Comparison of ENCODE assay signal across 8 mouse cellular contexts in genomic region chr2:73486120-73486601, GRCm38 (mm10). TPM values are rescaled to one million over a fixed set of nuclear protein-coding genes. Genes with fewer than 3 reads are reported as not detected.
DNase-seq lines count a peak whose midpoint lies in the region; ATAC-seq lines count a peak whose summit lies in the region.

No protein-coding gene starts in this region.

- H3K9ac ChIP-seq in heart, embryonic 11.5 days (ENCODE audit: low read depth, low read length), result no peak overlapping the region
- H3K9ac ChIP-seq in embryonic facial prominence, embryonic 15.5 days, result no peak overlapping the region
- H3K9ac ChIP-seq in liver, embryonic 16.5 days (ENCODE audit: low read depth, low read length), result peak overlapping the region; percentile 27
- no peak overlapping the region for H3K9ac ChIP-seq in forebrain, embryonic 11.5 days (ENCODE audit: low read length)

- no peaks in the 10 kb centered on the region for H3K9me3 ChIP-seq in heart, embryonic 11.5 days (replicated peaks; ENCODE audit: control insufficient read depth, low read length)
- no peaks in the 10 kb centered on the region for H3K9me3 ChIP-seq in embryonic facial prominence, embryonic 15.5 days (replicated peaks)
- H3K9me3 ChIP-seq in liver, embryonic 16.5 days (replicated peaks; ENCODE audit: control insufficient read depth, low read length), result no peaks in the 10 kb centered on the region
- no peaks in the 10 kb centered on the region for H3K9me3 ChIP-seq in forebrain, embryonic 11.5 days (ENCODE audit: control insufficient read depth, low read length)

- H3K36me3 ChIP-seq in heart, embryonic 11.5 days (ENCODE audit: control insufficient read depth, insufficient read depth, low read length), result no peaks in the 10 kb centered on the region
- H3K36me3 ChIP-seq in embryonic facial prominence, embryonic 15.5 days, result no peaks in the 10 kb centered on the region
- no peaks in the 10 kb centered on the region for H3K36me3 ChIP-seq in liver, embryonic 16.5 days (ENCODE audit: control insufficient read depth, insufficient read depth)
- H3K36me3 ChIP-seq in splenic B cell, adult 2 months (ENCODE audit: control insufficient read depth, insufficient read depth, low read length, poor library complexity, severe bottlenecking), result no peaks in the 10 kb centered on the region; the same call in 1 of the 2 replicates
- no peaks in the 10 kb centered on the region for H3K36me3 ChIP-seq in forebrain, embryonic 11.5 days (ENCODE audit: control insufficient read depth, insufficient read depth, low read length)

- no peaks in the 10 kb centered on the region for H3K27me3 ChIP-seq in heart, embryonic 11.5 days (ENCODE audit: control insufficient read depth, insufficient read depth, low read length)
- no peaks in the 10 kb centered on the region for H3K27me3 ChIP-seq in embryonic facial prominence, embryonic 15.5 days
- H3K27me3 ChIP-seq in liver, embryonic 16.5 days (ENCODE audit: control insufficient read depth, insufficient read depth, low read depth, low read length), result no peaks in the 10 kb centered on the region
- H3K27me3 ChIP-seq in splenic B cell, adult 2 months (ENCODE audit: control insufficient read depth, insufficient read depth, low read length, poor library complexity, severe bottlenecking), result no peaks in the 10 kb centered on the region
- no peaks in the 10 kb centered on the region for H3K27me3 ChIP-seq in forebrain, embryonic 11.5 days (ENCODE audit: control insufficient read depth, insufficient read depth, low read length)

- no peak for ATAC-seq in heart, embryonic 11.5 days (replicated peaks; ENCODE audit: insufficient number of reproducible peaks, low FRiP score, low TSS enrichment)
- ATAC-seq in embryonic facial prominence, embryonic 15.5 days (ENCODE audit: insufficient number of reproducible peaks, low FRiP score, low TSS enrichment, low read depth), result no peak
- ATAC-seq in liver, embryonic 16.5 days (ENCODE audit: low read depth), result peak; percentile 41; the same call in 1 of the 2 replicates
- ATAC-seq in forebrain, embryonic 11.5 days (replicated peaks; ENCODE audit: low FRiP score), result no peak

- intact Hi-C loops in heart, postnatal 14 days (cut with DNase I), result no loop called here

- no peak overlapping the region for H3K4me3 ChIP-seq in heart, embryonic 11.5 days (ENCODE audit: low read depth, low read length)
- peak overlapping the region; percentile 32; the same call in 1 of the 2 replicates for H3K4me3 ChIP-seq in embryonic facial prominence, embryonic 15.5 days (replicated peaks)
- peak overlapping the region; percentile 67 for H3K4me3 ChIP-seq in liver, embryonic 16.5 days (ENCODE audit: low read depth, low read length)
- H3K4me3 ChIP-seq in forebrain, embryonic 11.5 days (ENCODE audit: low read depth, low read length), result no peak overlapping the region

- peaks cover 10% of the 10 kb centered on the region; the same call in 1 of the 2 replicates for H3K4me1 ChIP-seq in heart, embryonic 11.5 days (ENCODE audit: control insufficient read depth, insufficient read depth, low read length)
- peaks cover 77% of the 10 kb centered on the region for H3K4me1 ChIP-seq in embryonic facial prominence, embryonic 15.5 days
- peaks cover 25% of the 10 kb centered on the region for H3K4me1 ChIP-seq in liver, embryonic 16.5 days (ENCODE audit: control insufficient read depth, low read depth, low read length)
- no peaks in the 10 kb centered on the region for H3K4me1 ChIP-seq in forebrain, embryonic 11.5 days (replicated peaks; ENCODE audit: control insufficient read depth, insufficient read depth, low read length)

- peak overlapping the region; percentile 45; the same call in 1 of the 2 replicates for H3K4me2 ChIP-seq in heart, embryonic 11.5 days
- H3K4me2 ChIP-seq in embryonic facial prominence, embryonic 15.5 days (replicated peaks), result peak overlapping the region; percentile 45; the same call in 1 of the 2 replicates
- H3K4me2 ChIP-seq in liver, embryonic 16.5 days (ENCODE audit: low read depth, low read length), result peak overlapping the region; percentile 82
- H3K4me2 ChIP-seq in forebrain, embryonic 11.5 days (ENCODE audit: low read depth, low read length, severe bottlenecking), result no peak overlapping the region

- 69% methylated on average over 8 of the region's 8 CpGs for WGBS in heart, embryonic 11.5 days (ENCODE audit: insufficient replicate concordance)
- 51% methylated on average over 8 of the region's 8 CpGs for WGBS in embryonic facial prominence, embryonic 15.5 days
- 15% methylated on average over 8 of the region's 8 CpGs for WGBS in liver, embryonic 16.5 days (ENCODE audit: insufficient replicate concordance)
- WGBS in forebrain, embryonic 11.5 days, result 86% methylated on average over 8 of the region's 8 CpGs

- no peak for DNase-seq in heart, postnatal 14 days
- DNase-seq in splenic B cell, adult 2 months (ENCODE audit: low read depth, low spot score), result peak; percentile 83
- no peak for DNase-seq in adrenal gland, postnatal 14 days
- DNase-seq in frontal cortex, postnatal 10 days (ENCODE audit: low spot score in 2 of 2), result no peak
- DNase-seq in forebrain, embryonic 11.5 days (ENCODE audit: low spot score), result no peak

- H3K27ac ChIP-seq in heart, embryonic 11.5 days (ENCODE audit: low read depth, low read length), result peak overlapping the region; percentile 75; the same call in 1 of the 2 replicates
- H3K27ac ChIP-seq in embryonic facial prominence, embryonic 15.5 days (replicated peaks), result peak overlapping the region; percentile 97
- H3K27ac ChIP-seq in liver, embryonic 16.5 days (ENCODE audit: low read length), result peak overlapping the region; percentile 85
- H3K27ac ChIP-seq in forebrain, embryonic 11.5 days (ENCODE audit: low read depth, low read length), result no peak overlapping the region

RNA-seq across cellular contexts. Expression of gene Wipf1, which starts 43.4 kb away (rescaled TPM):
- 6.3 and 7.8 TPM in 2 replicates for polyA plus RNA-seq in heart, embryonic 11.5 days (2014; fragmentation: Nextera tagmentation; extraction: Ambion mirVana)
- total RNA-seq in heart, postnatal 14 days (2021), result 10 to 100 TPM; 18.8 to 19.4 TPM
- 17.5 and 20.0 TPM in 2 replicates for polyA plus RNA-seq in embryonic facial prominence, embryonic 15.5 days (2015; fragmentation: Nextera tagmentation; extraction: Ambion mirVana)
- polyA plus RNA-seq in liver, embryonic 16.5 days (2015; fragmentation: Nextera tagmentation; extraction: Ambion mirVana), result 3.2 and 4.1 TPM in 2 replicates
- total RNA-seq in adrenal gland, postnatal 14 days (2021), result 21.6 and 29.3 TPM in 2 replicates
- 8.6 and 10.9 TPM in 2 replicates for polyA plus RNA-seq in forebrain, embryonic 11.5 days (2014; fragmentation: Nextera tagmentation; extraction: Ambion mirVana)

Comparison
In these comparisons a context has a peak if more than half of its experiments do, and no peak if none do; other contexts are left out.
1. H3K4me3 ChIP-seq: peak in embryonic facial prominence, embryonic 15.5 days (single experiment) and liver, embryonic 16.5 days (single experiment); none in heart, embryonic 11.5 days (single experiment) and forebrain, embryonic 11.5 days (single experiment).